Mouse (Mus musculus): ENCODE results near the gene Armc2. TPM values are rescaled to one million over a fixed set of nuclear protein-coding genes. Genes with fewer than 3 reads are reported as not detected.

The Armc2 gene
- total and polyA plus RNA-seq, 3 experiments = 0.08 to 0.13 TPM; not detected in 1

Other genes starting within 250 kb of the Armc2 start
- gene Cep57l1, start 208.6 kb downstream of the Armc2 start, total RNA-seq (2012; rRNA removed) = 14.2 and 16.7 TPM in 2 replicates
- gene Cep57l1, start 208.6 kb downstream of the Armc2 start, polyA plus RNA-seq (2012; ENCODE audit: insufficient read depth in 1 of 2, insufficient read length in 2 of 2, low read depth in 1 of 2, low replicate concordance in 2 of 2, missing spikeins in 1 of 2) = 10 to 100 TPM in 1 of 2 experiments, not detected in 1; 19.2 TPM
- 11.7 and 13.2 TPM in 2 replicates for gene Sesn1, start 208.5 kb downstream of the Armc2 start, total RNA-seq (2012; rRNA removed)
- 10 to 100 TPM in 1 of 2 experiments, not detected in 1; 11.7 TPM for gene Sesn1, start 208.5 kb downstream of the Armc2 start, polyA plus RNA-seq (2012; ENCODE audit: insufficient read depth in 1 of 2, insufficient read length in 2 of 2, low read depth in 1 of 2, low replicate concordance in 2 of 2, missing spikeins in 1 of 2)

Data from MEL (cell line).